Mouse (Mus musculus) thymus, adult 2 months (tissue): ENCODE measurements at regions not wholly inside any gene's neighbourhood (a gene's known extent, or its start where the extent isn't known, plus 50 kb on each side); places are given as distances from the start of the nearest gene placed in this dataset.

Experiments used
- DNase-seq: peaks from one replicate; pipeline ENCODE4 v3.0.0; 2021
- H3K27ac ChIP-seq: fragments of 200-500 bp; 2 replicates; pipeline ENCODE4 v1.5.1; 2012; ENCODE audit warnings: low read length, control low read depth; ENCODE audit not compliant: control insufficient read depth, insufficient read depth
- H3K27me3 ChIP-seq: fragments of 200-500 bp; 2 replicates; pipeline ENCODE4 v1.6.1; 2012; ENCODE audit warnings: mild to moderate bottlenecking, low read length, moderate library complexity, mixed read lengths; ENCODE audit not compliant: control insufficient read depth, insufficient read depth
- H3K36me3 ChIP-seq: fragments of 200-500 bp; 2 replicates; pipeline ENCODE4 v1.6.1; 2012; ENCODE audit warnings: mild to moderate bottlenecking, low read length, moderate library complexity; ENCODE audit not compliant: control insufficient read depth, insufficient read depth
- H3K4me1 ChIP-seq: fragments of 200-500 bp; replicated peaks from 2 replicates; pipeline ENCODE4 v1.6.1; 2012; ENCODE audit warnings: low read length; ENCODE audit not compliant: control insufficient read depth, insufficient read depth
- H3K4me3 ChIP-seq: fragments of 200-500 bp; 2 replicates; pipeline ENCODE4 v1.5.1; 2012; ENCODE audit warnings: mild to moderate bottlenecking, low read length, control low read depth, moderate library complexity; ENCODE audit not compliant: control insufficient read depth, insufficient read depth
- CTCF ChIP-seq: fragments of 200-500 bp; IDR thresholded peaks from 2 replicates; pipeline ENCODE4 v1.5.1; 2012; ENCODE audit warnings: mild to moderate bottlenecking, control low read depth, low read length, moderate library complexity, borderline replicate concordance; ENCODE audit not compliant: control insufficient read depth, poor library complexity, insufficient read depth; ENCODE audit errors: extremely low read depth
- POLR2A ChIP-seq: fragments of 200-500 bp; IDR thresholded peaks from 2 replicates; pipeline ENCODE4 v1.6.1; 2012; ENCODE audit warnings: mild to moderate bottlenecking, low read length, control low read depth, moderate library complexity; ENCODE audit not compliant: control insufficient read depth, poor library complexity, insufficient read depth; ENCODE audit errors: extremely low read depth
- WGBS: fragments of 180-500 bp; shearing (Covaris S2); methylation state at CpG from one replicate; pipeline ENCODE4 v1.1.7; 2018; 5-methylcytosine and 5-hydroxymethylcytosine counted together

DNA sequence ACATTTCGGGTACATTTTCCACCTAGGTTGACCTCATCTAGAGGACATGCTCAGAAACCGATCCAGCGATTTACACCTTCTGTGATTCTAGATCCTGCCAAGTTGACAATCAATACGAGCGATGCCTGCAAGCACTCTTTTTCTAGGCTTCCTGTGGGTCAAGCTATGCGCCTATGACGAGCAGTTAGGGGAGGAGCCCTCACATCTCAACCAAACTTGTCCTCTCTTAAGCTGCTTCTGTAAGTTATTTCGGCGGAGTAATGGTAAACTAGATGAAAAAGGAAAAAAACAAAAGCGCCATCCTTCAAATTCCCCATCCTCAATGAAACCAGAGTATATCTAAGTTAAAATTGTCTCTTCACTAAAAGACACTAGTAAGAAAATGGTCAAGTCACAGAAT, 858.5 kb downstream of the Zfp704 start:
- Histone ChIP-seq H3K36me3 (no peaks in the 10 kb centered on the region), H3K27me3 (no peaks in the 10 kb centered on the region), H3K4me1 (no peaks in the 10 kb centered on the region), H3K4me3 (no peak overlapping the region), H3K27ac (no peak overlapping the region)
- TF ChIP-seq POLR2A = no peak
- TF ChIP-seq CTCF = no peak
- WGBS = 94% methylated on average over 10 of the region's 10 CpGs
- DNase-seq = no peak

- Histone ChIP-seq H3K4me1 (no peaks in the 10 kb centered on the region), H3K4me3 (no peak overlapping the region), H3K36me3 (no peaks in the 10 kb centered on the region), H3K27me3 (no peaks in the 10 kb centered on the region), H3K27ac (no peak overlapping the region)
- TF ChIP-seq POLR2A (no peak), CTCF (no peak)
- 41% methylated on average over 4 of the region's 4 CpGs for WGBS
- no peak for DNase-seq
Observed at GRCm38 (mm10) chr3:8750858-8751257, 859.0 kb downstream of the Zfp704 start.

DNA sequence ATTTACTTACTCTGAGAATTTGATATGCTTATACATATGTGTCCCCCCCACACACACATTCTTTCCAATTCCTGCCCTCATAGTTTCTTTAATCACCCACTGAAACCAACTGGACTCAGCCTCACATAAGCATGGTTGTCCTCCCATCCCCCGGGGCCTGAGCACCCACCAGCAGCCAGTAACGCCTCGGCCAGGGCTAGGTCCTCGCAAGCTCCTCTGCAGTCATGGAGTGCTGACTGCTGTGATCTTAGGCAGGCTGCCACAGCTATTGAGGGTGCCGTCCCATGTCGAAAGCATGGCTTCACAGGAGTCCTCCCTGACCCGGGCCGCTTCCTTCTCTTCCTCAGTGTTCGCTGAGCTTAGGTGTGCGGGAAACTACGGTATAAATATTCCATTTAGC, 859.7 kb downstream of the Zfp704 start:
- Histone ChIP-seq H3K4me3 (no peak overlapping the region), H3K27ac (no peak overlapping the region), H3K36me3 (no peaks in the 10 kb centered on the region), H3K4me1 (no peaks in the 10 kb centered on the region), H3K27me3 (no peaks in the 10 kb centered on the region)
- TF ChIP-seq CTCF = no peak
- no peak for TF ChIP-seq POLR2A
- WGBS = 95% methylated on average over 11 of the region's 11 CpGs
- DNase-seq = no peak

DNA sequence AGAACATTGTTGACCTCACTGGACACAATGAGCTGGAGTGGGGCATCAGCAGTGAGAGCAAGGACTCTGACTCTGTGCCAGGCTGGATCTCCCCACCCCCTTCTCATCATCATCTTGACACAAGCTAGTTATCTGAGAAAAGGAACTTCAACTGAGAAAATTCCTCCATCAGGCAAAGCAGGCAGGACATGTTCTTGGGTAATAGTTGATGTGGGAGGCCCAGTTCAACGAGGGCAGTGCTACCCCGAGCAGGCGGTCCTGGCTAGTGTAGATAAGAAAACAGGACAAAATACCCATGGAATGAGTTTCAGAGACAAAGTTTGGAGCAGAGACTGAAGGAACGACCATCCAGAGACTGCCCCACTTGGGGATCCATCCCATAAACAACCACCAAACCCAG, 862.7 kb downstream of the Zfp704 start:
- WGBS = 92% methylated on average over 4 of the region's 4 CpGs
- H3K36me3 ChIP-seq = no peaks in the 10 kb centered on the region
- no peaks in the 10 kb centered on the region for H3K27me3 ChIP-seq
- no peak overlapping the region for H3K27ac ChIP-seq
- no peaks in the 10 kb centered on the region for H3K4me1 ChIP-seq
- no peak for DNase-seq
- H3K4me3 ChIP-seq = no peak overlapping the region
- TF ChIP-seq POLR2A = no peak
- no peak for TF ChIP-seq CTCF

DNA sequence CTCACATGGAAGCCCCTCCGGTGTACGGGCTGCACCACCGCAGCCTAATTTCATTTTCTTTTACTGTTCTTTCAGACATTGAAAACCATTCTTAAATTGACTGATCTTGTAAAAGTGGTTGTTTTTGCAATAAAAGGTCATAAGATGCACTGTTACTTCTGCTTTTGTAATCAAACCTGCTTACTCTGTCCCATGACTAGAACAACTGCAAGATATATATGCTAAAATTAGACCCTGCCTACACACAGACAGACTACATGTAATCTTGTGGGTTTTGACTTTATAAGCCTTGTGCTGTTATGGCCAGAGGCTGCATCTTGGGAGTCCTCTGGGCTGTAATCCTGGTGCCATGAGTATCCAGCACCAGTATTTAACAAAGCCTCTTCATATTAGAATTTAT, 863.2 kb downstream of the Zfp704 start:
- TF ChIP-seq POLR2A (no peak), CTCF (no peak)
- 92% methylated on average over 3 of the region's 3 CpGs for WGBS

DNA sequence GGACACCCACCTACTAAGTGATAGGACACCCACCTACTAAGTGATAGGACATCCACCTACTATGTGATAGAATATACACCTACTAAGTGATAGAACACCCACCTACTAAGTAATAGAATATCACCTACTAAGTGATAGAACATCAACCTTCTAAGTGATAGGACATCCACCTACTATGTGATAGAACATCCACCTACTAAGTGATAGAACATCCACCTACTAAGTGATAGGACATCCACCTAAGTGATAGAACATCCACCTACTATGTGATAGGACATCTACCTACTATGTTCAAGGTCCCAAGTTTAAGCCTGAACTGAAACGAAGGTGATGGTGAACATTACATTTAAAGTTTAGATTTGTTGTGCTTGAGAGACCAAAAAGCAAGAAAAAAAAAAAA, 863.8 kb downstream of the Zfp704 start:
- Histone ChIP-seq H3K4me3 (no peak overlapping the region), H3K4me1 (no peaks in the 10 kb centered on the region), H3K27me3 (no peaks in the 10 kb centered on the region), H3K36me3 (no peaks in the 10 kb centered on the region), H3K27ac (no peak overlapping the region)
- TF ChIP-seq CTCF (no peak), POLR2A (no peak)
- no peak for DNase-seq
- WGBS = 100% methylated on average over 1 of the region's 1 CpGs

More for the DNA sequence above, 863.2 kb downstream of the Zfp704 start:
- no peak for DNase-seq
- Histone ChIP-seq H3K4me1 (no peaks in the 10 kb centered on the region), H3K27me3 (no peaks in the 10 kb centered on the region), H3K27ac (no peak overlapping the region), H3K36me3 (no peaks in the 10 kb centered on the region), H3K4me3 (no peak overlapping the region)

- no peak for DNase-seq
- no peaks in the 10 kb centered on the region for H3K4me1 ChIP-seq
- no peak for TF ChIP-seq CTCF
- no peak for TF ChIP-seq POLR2A
- no peak overlapping the region for H3K27ac ChIP-seq
- H3K4me3 ChIP-seq = no peak overlapping the region
- no peaks in the 10 kb centered on the region for H3K36me3 ChIP-seq
- H3K27me3 ChIP-seq = no peaks in the 10 kb centered on the region
- 80% methylated on average over 6 of the region's 6 CpGs for WGBS
Observed at GRCm38 (mm10) chr3:8744857-8745256, 865.0 kb downstream of the Zfp704 start.
